Mouse (Mus musculus): ENCODE results near the gene Fpr3. TPM values are rescaled to one million over a fixed set of nuclear protein-coding genes. Genes with fewer than 3 reads are reported as not detected.
"Not testable (repeated sequence)": the region's sequence is repeated elsewhere in the genome, so short reads cannot be mapped to it uniquely, and the experiment has no call there.

The Fpr3 gene
- polyA plus RNA-seq, 1 experiment from 2014 or later, result not detected

DNA sequence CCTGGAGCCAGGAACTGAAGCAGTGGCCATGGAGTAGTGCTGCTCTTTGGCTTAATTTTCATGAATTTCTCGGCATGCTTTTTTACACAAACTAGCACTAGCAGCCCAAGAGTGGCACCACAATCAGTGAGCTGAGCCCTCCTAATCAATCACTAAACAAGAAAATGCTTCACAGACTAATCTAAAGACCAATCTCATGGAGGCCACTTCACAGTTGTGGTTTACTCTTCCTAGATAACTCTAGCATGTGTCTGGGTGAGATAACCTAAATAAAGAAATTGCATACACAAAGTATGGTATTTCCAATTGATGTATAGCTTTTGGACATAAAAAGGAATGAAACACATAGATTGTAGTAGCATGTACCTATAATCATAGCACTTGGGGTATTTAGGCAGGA, 8.3 kb upstream of the Fpr3 start:
- H3K4me2 ChIP-seq (replicated peaks; ENCODE audit: low read depth, low read length), result no peak overlapping the region
- no peak overlapping the region for H3K9ac ChIP-seq (replicated peaks; ENCODE audit: low read length)
- ATAC-seq (ENCODE audit: low FRiP score, low TSS enrichment), result no peak
- H3K27me3 ChIP-seq (ENCODE audit: insufficient read depth, low read length), result no peaks in the 10 kb centered on the region
- WGBS, result 94% methylated on average over 1 of the region's 1 CpGs
- H3K9me3 ChIP-seq (ENCODE audit: low read length), result no peaks in the 10 kb centered on the region
- no peaks in the 10 kb centered on the region for H3K36me3 ChIP-seq (ENCODE audit: insufficient read depth, low read length)
- no peak overlapping the region for H3K27ac ChIP-seq (ENCODE audit: low read length)
- no peaks in the 10 kb centered on the region for H3K4me1 ChIP-seq (ENCODE audit: insufficient read depth, low read length)
- H3K4me3 ChIP-seq (ENCODE audit: low read length), result no peak overlapping the region

DNA sequence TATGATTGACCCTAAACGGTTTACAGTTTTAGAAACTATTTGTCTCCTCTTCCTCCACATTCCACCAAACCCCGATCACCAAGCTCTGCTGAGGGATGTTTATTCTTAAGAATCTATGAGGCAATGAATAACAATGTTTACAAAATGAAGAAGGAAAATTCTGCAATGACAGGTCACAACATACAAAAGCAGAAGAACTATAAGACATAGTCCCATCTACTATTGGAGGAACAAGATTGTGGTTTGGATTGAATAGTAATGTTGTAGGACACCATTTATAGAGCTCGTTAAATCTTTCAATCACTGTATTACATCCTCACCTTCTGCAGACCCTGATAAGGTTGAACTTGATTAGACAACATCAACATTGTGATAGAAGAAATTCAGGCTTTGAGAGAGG, 5.0 kb upstream of the Fpr3 start:
- H3K4me3 ChIP-seq (ENCODE audit: low read length), result no peak overlapping the region

DNA sequence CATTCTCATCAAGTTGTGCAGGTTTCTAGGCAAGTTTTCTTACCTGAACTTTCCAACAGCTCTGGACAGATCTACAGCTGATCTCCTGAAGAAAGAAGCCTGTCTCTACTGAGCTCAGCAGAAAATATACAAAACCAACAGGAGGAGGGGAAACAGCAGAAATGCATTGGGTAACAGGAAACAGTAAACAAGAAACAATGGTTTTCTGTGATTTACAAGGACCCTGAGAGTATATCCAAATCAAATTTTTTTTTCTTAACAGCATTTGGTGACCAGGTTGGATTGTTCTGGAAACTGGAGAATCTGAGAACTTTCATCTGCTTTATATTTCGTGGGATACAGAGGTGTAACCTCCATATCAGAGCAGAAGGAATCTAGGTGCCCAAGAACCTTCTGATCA, 3.8 kb upstream of the Fpr3 start, which contains the start of gene Fpr1:
TSS of gene Fpr1 (minus strand) at position 101 of the 400 bp plus-strand sequence.
- ATAC-seq (ENCODE audit: low FRiP score, low TSS enrichment), result no peak
- Histone ChIP-seq H3K27ac (ENCODE audit: low read length) (no peak within 1 kb of the TSS), H3K9me3 (ENCODE audit: low read length) (no peaks in the 10 kb centered on the region), H3K4me3 (ENCODE audit: low read length) (no peak within 1 kb of the TSS), H3K27me3 (ENCODE audit: insufficient read depth, low read length) (no peaks in the 10 kb centered on the region), H3K9ac (replicated peaks; ENCODE audit: low read length) (no peak within 1 kb of the TSS), H3K4me1 (ENCODE audit: insufficient read depth, low read length) (no peaks in the 10 kb centered on the region), H3K36me3 (ENCODE audit: insufficient read depth, low read length) (no peaks in the 10 kb centered on the region), H3K4me2 (replicated peaks; ENCODE audit: low read depth, low read length) (no peak within 1 kb of the TSS)
- WGBS, result 60% methylated on average over 1 of the region's 1 CpGs

More for the DNA sequence above, 5.0 kb upstream of the Fpr3 start:
- no peak for ATAC-seq (ENCODE audit: low FRiP score, low TSS enrichment)
- no peak overlapping the region for H3K27ac ChIP-seq (ENCODE audit: low read length)
- 81% methylated on average over 3 of the region's 3 CpGs for WGBS
- H3K9me3 ChIP-seq (ENCODE audit: low read length), result no peaks in the 10 kb centered on the region
- no peaks in the 10 kb centered on the region for H3K27me3 ChIP-seq (ENCODE audit: insufficient read depth, low read length)
- H3K4me1 ChIP-seq (ENCODE audit: insufficient read depth, low read length), result no peaks in the 10 kb centered on the region
- H3K36me3 ChIP-seq (ENCODE audit: insufficient read depth, low read length), result no peaks in the 10 kb centered on the region
- no peak overlapping the region for H3K4me2 ChIP-seq (replicated peaks; ENCODE audit: low read depth, low read length)
- no peak overlapping the region for H3K9ac ChIP-seq (replicated peaks; ENCODE audit: low read length)

DNA sequence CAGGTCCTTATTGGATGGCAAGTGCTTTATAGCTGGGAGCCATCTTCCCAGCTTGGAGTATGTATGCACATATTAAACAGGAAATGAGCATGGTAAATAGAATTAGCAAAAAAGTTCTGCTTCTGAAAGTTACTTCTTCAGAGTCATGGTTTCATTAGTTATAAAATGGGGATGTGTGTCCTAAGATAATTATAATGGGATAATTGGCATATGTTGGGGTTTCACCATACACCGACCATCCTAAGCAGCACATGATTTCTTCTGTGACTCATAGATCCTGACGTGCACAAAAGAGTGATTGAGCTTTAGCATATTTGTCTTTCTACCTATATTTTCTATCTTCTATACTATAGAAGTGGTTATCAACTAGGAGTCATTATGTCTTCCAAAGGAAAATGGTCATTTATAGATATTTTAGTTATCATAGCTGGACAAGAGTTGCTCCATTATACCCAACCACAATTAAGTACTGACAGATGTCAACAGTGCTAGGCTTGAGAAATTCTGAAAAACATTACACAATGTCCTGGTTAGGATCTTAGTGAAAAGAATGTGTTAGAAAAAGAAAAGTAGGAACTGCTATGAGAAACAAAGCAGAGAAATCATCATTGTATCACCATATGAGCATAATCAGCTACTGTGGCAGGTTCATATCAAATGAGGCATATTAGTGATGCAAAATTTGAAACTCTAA, 2.2 kb downstream of the Fpr3 start:
- no peak overlapping the region for H3K4me3 ChIP-seq (ENCODE audit: low read length)
- H3K4me2 ChIP-seq (replicated peaks; ENCODE audit: low read depth, low read length), result no peak overlapping the region
- no peaks in the 10 kb centered on the region for H3K27me3 ChIP-seq (ENCODE audit: insufficient read depth, low read length)
- no peak overlapping the region for H3K9ac ChIP-seq (replicated peaks; ENCODE audit: low read length)
- H3K27ac ChIP-seq (ENCODE audit: low read length), result no peak overlapping the region
- no peaks in the 10 kb centered on the region for H3K4me1 ChIP-seq (ENCODE audit: insufficient read depth, low read length)
- H3K36me3 ChIP-seq (ENCODE audit: insufficient read depth, low read length), result no peaks in the 10 kb centered on the region
- no peak for ATAC-seq (ENCODE audit: low FRiP score, low TSS enrichment)
- 90% methylated on average over 2 of the region's 2 CpGs for WGBS
- no peaks in the 10 kb centered on the region for H3K9me3 ChIP-seq (ENCODE audit: low read length)

DNA sequence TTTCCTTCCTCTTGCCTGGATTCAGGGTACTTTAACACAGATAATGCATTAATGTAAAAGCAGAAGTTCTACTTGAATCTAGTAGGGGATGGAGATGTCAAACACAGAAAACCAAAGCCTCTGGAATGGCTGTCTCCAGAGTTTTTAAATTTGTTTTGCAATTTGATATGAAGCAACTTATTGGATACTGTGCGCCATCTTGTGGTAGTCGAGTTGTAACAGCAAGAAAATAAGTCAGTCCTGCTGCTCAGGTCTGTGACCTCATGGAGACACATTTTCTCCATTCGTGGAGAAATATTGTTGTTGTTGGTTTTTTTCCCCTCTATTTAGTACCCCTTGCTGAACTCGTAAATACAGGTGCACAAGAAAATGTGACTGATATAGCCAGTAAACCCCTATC, 8.4 kb downstream of the Fpr3 start:
- H3K27ac ChIP-seq (ENCODE audit: low read length), result no peak overlapping the region

DNA sequence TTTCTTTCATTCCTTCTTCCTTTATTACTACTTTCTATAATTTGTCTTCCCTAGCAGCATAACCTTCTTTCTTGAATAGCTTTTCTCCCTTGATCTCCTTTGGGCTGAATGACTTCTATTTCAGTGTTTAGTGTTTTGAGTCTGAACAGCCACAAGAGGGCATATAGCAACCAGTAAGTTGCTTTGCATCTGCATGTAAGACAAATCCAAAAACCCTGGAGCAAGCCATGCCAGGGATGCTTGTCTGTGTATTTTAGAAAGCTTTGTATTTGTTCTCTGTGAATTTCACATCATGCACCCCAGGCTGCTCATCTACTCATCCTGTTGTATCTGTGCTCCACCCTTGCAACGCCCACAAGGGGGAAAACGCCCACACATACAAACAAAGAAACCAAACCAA, 11.6 kb downstream of the Fpr3 start:
- Histone ChIP-seq H3K4me2 (replicated peaks; ENCODE audit: low read depth, low read length) (no peak overlapping the region), H3K27me3 (ENCODE audit: insufficient read depth, low read length) (no peaks in the 10 kb centered on the region), H3K9ac (replicated peaks; ENCODE audit: low read length) (no peak overlapping the region), H3K4me3 (ENCODE audit: low read length) (no peak overlapping the region), H3K4me1 (ENCODE audit: insufficient read depth, low read length) (no peaks in the 10 kb centered on the region), H3K9me3 (ENCODE audit: low read length) (no peaks in the 10 kb centered on the region), H3K27ac (ENCODE audit: low read length) (no peak overlapping the region), H3K36me3 (ENCODE audit: insufficient read depth, low read length) (no peaks in the 10 kb centered on the region)
- WGBS, result 84% methylated on average over 2 of the region's 2 CpGs
- no peak for ATAC-seq (ENCODE audit: low FRiP score, low TSS enrichment)

More for the DNA sequence above, 8.4 kb downstream of the Fpr3 start:
- 2% methylated on average over 4 of the region's 4 CpGs for WGBS
- no peak; the same call in 1 of the 2 replicates for ATAC-seq (ENCODE audit: low FRiP score, low TSS enrichment)
- H3K36me3 ChIP-seq (ENCODE audit: insufficient read depth, low read length), result no peaks in the 10 kb centered on the region
- no peaks in the 10 kb centered on the region for H3K9me3 ChIP-seq (ENCODE audit: low read length)
- H3K4me3 ChIP-seq (ENCODE audit: low read length), result no peak overlapping the region
- no peak overlapping the region for H3K9ac ChIP-seq (replicated peaks; ENCODE audit: low read length)
- no peak overlapping the region for H3K4me2 ChIP-seq (replicated peaks; ENCODE audit: low read depth, low read length)
- H3K4me1 ChIP-seq (ENCODE audit: insufficient read depth, low read length), result no peaks in the 10 kb centered on the region
- no peaks in the 10 kb centered on the region for H3K27me3 ChIP-seq (ENCODE audit: insufficient read depth, low read length)

DNA sequence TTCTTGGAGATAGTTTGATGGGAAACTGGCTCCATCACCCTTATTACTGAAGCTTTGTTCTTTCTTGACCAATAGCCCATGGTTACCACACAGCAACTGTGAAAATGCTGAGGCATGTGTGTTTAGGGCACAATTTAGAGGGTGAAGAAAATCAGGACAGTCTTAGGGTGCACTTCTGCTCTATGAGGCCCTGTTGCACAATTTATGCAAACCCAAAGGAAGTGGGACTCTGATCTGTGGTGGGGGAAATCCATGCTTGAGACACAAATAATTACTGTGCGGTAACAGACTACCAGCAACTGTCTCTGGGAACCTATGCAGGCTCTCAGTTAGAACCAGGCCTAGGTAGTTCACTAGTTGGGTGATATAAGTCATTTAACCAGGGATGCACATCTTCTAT, 13.1 kb downstream of the Fpr3 start:
- Histone ChIP-seq H3K9ac (replicated peaks; ENCODE audit: low read length) (no peak overlapping the region), H3K27me3 (ENCODE audit: insufficient read depth, low read length) (no peaks in the 10 kb centered on the region), H3K27ac (ENCODE audit: low read length) (no peak overlapping the region), H3K4me2 (replicated peaks; ENCODE audit: low read depth, low read length) (no peak overlapping the region), H3K36me3 (ENCODE audit: insufficient read depth, low read length) (no peaks in the 10 kb centered on the region), H3K4me1 (ENCODE audit: insufficient read depth, low read length) (no peaks in the 10 kb centered on the region), H3K9me3 (ENCODE audit: low read length) (no peaks in the 10 kb centered on the region), H3K4me3 (ENCODE audit: low read length) (no peak overlapping the region)
- WGBS, result 93% methylated on average over 1 of the region's 1 CpGs
- ATAC-seq (ENCODE audit: low FRiP score, low TSS enrichment), result no peak

DNA sequence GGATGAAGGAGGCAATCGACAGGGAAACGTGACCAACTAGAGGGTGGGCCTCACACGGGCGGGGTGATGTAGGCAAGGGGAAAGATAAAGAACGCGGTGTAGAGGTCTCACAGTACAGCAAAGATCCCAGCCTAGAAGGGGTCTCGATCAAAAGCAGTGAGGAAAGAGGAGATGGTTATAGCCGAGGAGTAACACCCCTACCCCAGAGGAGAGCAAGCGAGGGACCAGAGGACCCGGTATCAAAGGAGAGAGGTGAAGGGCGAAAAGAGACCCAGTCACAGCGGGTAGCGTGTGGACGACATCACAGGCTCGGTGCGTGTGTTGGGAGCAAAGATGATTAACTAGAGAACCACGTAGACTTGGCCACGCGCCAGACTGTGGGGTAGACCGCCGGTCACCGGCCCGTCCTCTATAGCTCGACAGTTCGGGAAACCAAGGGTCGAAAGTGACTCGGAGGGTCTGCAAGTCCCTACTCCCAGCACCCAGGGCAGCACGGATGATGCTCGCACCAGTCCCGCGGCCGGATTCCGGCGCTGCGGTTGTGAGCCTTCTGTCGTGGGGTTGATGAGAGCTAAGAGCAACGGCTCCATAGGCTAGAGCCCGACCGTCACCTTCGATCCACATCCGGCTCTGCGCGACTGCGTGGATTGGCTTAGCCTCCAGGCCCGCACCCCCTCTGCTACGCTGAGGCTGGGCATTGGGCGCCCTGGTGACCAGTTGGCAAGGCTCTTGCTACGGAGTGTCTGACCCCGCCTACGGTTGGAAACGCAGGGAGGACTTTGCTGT, 22.2 kb downstream of the Fpr3 start:
- Histone ChIP-seq H3K4me2 (replicated peaks; ENCODE audit: low read depth, low read length) (peak overlapping the region; percentile 67), H3K4me1 (ENCODE audit: insufficient read depth, low read length) (0 out of 2 replicates have a peak, but pooled peaks cover 3% of the 10 kb centered on the region), H3K36me3 (ENCODE audit: insufficient read depth, low read length) (no peaks in the 10 kb centered on the region), H3K27me3 (ENCODE audit: insufficient read depth, low read length) (no peaks in the 10 kb centered on the region), H3K27ac (ENCODE audit: low read length) (no peak overlapping the region), H3K9me3 (ENCODE audit: low read length) (no peaks in the 10 kb centered on the region; the same call in 1 of the 2 replicates), H3K9ac (replicated peaks; ENCODE audit: low read length) (peak overlapping the region; percentile 58), H3K4me3 (ENCODE audit: low read length) (peak overlapping the region; percentile 51)
- 17% methylated on average over 51 of the region's 51 CpGs for WGBS
- ATAC-seq (ENCODE audit: low FRiP score, low TSS enrichment), result peak; percentile 100

DNA sequence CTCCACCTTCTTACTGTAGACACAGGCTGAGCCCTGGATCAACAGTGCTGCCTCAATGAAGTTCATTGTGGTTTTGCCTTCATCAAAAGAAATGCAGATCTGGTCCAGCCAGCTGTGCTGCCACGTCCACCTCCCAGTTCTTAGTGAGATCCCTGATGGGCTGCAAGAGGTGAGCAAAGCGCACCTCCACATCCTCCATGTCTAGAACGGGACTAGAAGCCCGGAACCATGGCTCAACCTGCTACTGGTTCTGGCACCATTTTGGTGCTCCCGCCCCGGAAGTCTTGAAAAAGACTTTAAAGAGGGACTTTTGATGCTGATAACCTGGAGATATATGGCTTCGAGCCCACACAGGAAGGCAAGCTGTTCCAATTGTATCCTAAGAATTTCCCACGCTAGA, 25.0 kb downstream of the Fpr3 start:
- not testable (repeated sequence) for H3K36me3 ChIP-seq (ENCODE audit: insufficient read depth, low read length); H3K9ac ChIP-seq (replicated peaks; ENCODE audit: low read length); H3K4me3 ChIP-seq (ENCODE audit: low read length); H3K4me1 ChIP-seq (ENCODE audit: insufficient read depth, low read length); H3K4me2 ChIP-seq (replicated peaks; ENCODE audit: low read depth, low read length); H3K27ac ChIP-seq (ENCODE audit: low read length); H3K27me3 ChIP-seq (ENCODE audit: insufficient read depth, low read length); H3K9me3 ChIP-seq (ENCODE audit: low read length); ATAC-seq (ENCODE audit: low FRiP score, low TSS enrichment)
- 87% methylated on average over 8 of the region's 8 CpGs for WGBS

DNA sequence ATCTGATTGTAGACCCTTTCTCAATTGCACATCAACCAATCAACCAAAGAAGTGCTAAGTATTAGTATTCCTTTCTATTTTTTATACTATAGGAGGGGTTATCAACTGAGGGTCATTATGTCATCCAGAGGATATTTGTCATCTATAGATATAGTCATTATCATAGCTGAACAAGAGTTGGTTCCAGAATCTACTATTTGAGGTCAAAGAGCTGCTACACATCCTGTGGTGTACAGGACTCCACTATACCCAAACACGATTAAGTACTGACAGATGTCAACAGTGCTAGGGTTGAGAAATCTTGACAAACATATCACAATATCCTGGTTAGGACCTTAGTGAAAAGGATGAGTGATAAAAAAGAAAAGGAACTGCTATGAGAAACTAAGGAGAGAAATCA, 29.7 kb downstream of the Fpr3 start:
- no peak for ATAC-seq (ENCODE audit: low FRiP score, low TSS enrichment)
- H3K4me2 ChIP-seq (replicated peaks; ENCODE audit: low read depth, low read length), result no peak overlapping the region
- WGBS, result 88% methylated on average over 1 of the region's 1 CpGs
- no peaks in the 10 kb centered on the region for H3K36me3 ChIP-seq (ENCODE audit: insufficient read depth, low read length)
- H3K27ac ChIP-seq (ENCODE audit: low read length), result no peak overlapping the region
- H3K4me1 ChIP-seq (ENCODE audit: insufficient read depth, low read length), result no peaks in the 10 kb centered on the region
- H3K4me3 ChIP-seq (ENCODE audit: low read length), result no peak overlapping the region
- no peaks in the 10 kb centered on the region for H3K9me3 ChIP-seq (ENCODE audit: low read length)
- no peak overlapping the region for H3K9ac ChIP-seq (replicated peaks; ENCODE audit: low read length)
- H3K27me3 ChIP-seq (ENCODE audit: insufficient read depth, low read length), result no peaks in the 10 kb centered on the region
